Mouse (Mus musculus): Measurements from ENCODE around the gene Zfp964.

- TF ChIP-seq POLR2A (IDR thresholded peaks at IDR 0.05; ENCODE audit: insufficient read length, low read depth) (peak; percentile 78), TCF3 (IDR thresholded peaks at IDR 0.05; ENCODE audit: insufficient read length, low read depth) (no peak), TCF12 (IDR thresholded peaks at IDR 0.05; ENCODE audit: insufficient read depth, poor library complexity, severe bottlenecking) (no peak), SRF (IDR thresholded peaks at IDR 0.05; ENCODE audit: control insufficient read depth, insufficient read length, low read depth) (peak; percentile 41)
Observed at GRCm38 (mm10) chr8:69625095-69625789, 29.0 kb upstream of the Zfp964 start, which contains the start of gene Zfp868.
